In the genomic region with DNA sequence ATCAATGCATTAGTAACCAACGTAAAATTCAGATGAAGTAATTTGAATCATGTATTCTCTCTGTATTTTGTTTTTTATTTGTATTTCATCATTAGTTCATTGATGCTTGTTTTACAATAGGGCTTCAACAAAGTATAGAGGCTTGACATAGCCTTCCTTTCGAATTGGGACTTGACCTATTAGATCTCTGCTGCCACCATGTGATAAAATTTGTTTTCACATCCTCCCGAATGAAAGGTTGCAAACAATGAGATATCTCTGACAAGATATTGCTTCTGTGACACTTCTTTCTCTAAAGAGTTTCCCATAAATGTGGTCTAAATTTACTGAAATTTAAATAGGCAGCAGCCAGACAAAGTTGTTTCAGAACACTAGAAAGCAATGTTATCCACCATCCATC, we compare ENCODE assay signal across 13 mouse cellular contexts.
A peak's percentile ranks its signal among the peaks of the same experiment; 100 is the strongest.
DNase-seq lines count a peak whose midpoint lies in the region; ATAC-seq and TF ChIP-seq lines count a peak whose summit lies in the region.
"Had no signal": no experiment of that assay in that cellular context is flagged by ENCODE, and none has a peak within 500 bp of the region (broad histone marks: within the 10 kb centered on the region; RNA-seq: fewer than 3 reads in every experiment).

No protein-coding gene starts in this region.

- H3K4me1 ChIP-seq in forebrain, embryonic 14.5 days (ENCODE audit: control insufficient read depth, insufficient read depth, low read length): no peaks in the 10 kb centered on the region
- H3K4me1 ChIP-seq in forebrain, embryonic 15.5 days: no peaks in the 10 kb centered on the region
- H3K4me1 ChIP-seq: heart, embryonic 12.5 days; hindbrain, embryonic 15.5 days; liver, embryonic 13.5 days had no signal

- H3K4me3 ChIP-seq in forebrain, embryonic 14.5 days (ENCODE audit: low read depth, low read length): no peak overlapping the region
- no peak overlapping the region for H3K4me3 ChIP-seq in forebrain, embryonic 15.5 days
- no peak overlapping the region for H3K4me3 ChIP-seq in left cerebral cortex, adult 2 months
- H3K4me3 ChIP-seq: heart, embryonic 12.5 days; hindbrain, embryonic 15.5 days; liver, embryonic 13.5 days had no signal

- DNase-seq in forebrain, embryonic 14.5 days (ENCODE audit: low spot score): peak; percentile 33
- DNase-seq in left cerebral cortex, adult 2 months (ENCODE audit: extremely low spot score in 1 of 2, low spot score in 2 of 2): no peak
- no peak for DNase-seq in left cerebral cortex, adult 18-20 months (ENCODE audit: low spot score in 2 of 2)
- peak; percentile 17 for DNase-seq in MEL-GATA-1-ER (ENCODE audit: extremely low read depth, low read depth)
- peak; percentile 0 for DNase-seq in retina, adult 2 months (ENCODE audit: low read depth, low spot score)
- no peak for DNase-seq in urinary bladder, postnatal 4 days (ENCODE audit: low spot score in 2 of 2)
- no peak for DNase-seq in thymus, postnatal 36 days
- DNase-seq: adrenal gland, postnatal 14 days; liver, embryonic 13.5 days had no signal

- H3K9ac ChIP-seq in forebrain, embryonic 14.5 days (ENCODE audit: low read length): no peak overlapping the region
- no peak overlapping the region for H3K9ac ChIP-seq in forebrain, embryonic 15.5 days (replicated peaks)
- H3K9ac ChIP-seq: heart, embryonic 12.5 days; hindbrain, embryonic 15.5 days; liver, embryonic 13.5 days had no signal

- WGBS in forebrain, embryonic 14.5 days: 49% methylated on average over 3 of the region's 3 CpGs
- WGBS in forebrain, embryonic 15.5 days: 54% methylated on average over 3 of the region's 3 CpGs

- no peaks in the 10 kb centered on the region for H3K27me3 ChIP-seq in forebrain, embryonic 14.5 days (replicated peaks; ENCODE audit: control insufficient read depth, insufficient read depth, low read length)
- no peaks in the 10 kb centered on the region for H3K27me3 ChIP-seq in forebrain, embryonic 15.5 days
- H3K27me3 ChIP-seq: heart, embryonic 12.5 days; hindbrain, embryonic 15.5 days; liver, embryonic 13.5 days had no signal

- intact Hi-C loops in left cerebral cortex, adult 2 months (cut with DNase I): loop anchor here (5.0 kb wide), 1 partner anchor 1718 kb away; no protein-coding TSS in a partner anchor

- H3K4me2 ChIP-seq in forebrain, embryonic 14.5 days (ENCODE audit: low read length): no peak overlapping the region
- H3K4me2 ChIP-seq in forebrain, embryonic 15.5 days (replicated peaks): no peak overlapping the region
- H3K4me2 ChIP-seq: heart, embryonic 12.5 days; hindbrain, embryonic 15.5 days; liver, embryonic 13.5 days had no signal

- no peaks in the 10 kb centered on the region for H3K36me3 ChIP-seq in forebrain, embryonic 14.5 days (ENCODE audit: control insufficient read depth, insufficient read depth, low read length)
- H3K36me3 ChIP-seq in forebrain, embryonic 15.5 days: no peaks in the 10 kb centered on the region
- H3K36me3 ChIP-seq: heart, embryonic 12.5 days; hindbrain, embryonic 15.5 days; liver, embryonic 13.5 days had no signal

- TF ChIP-seq CTCF in left cerebral cortex, adult 2 months (IDR thresholded peaks at IDR 0.05): peak; percentile 36

- no peak for ATAC-seq in forebrain, embryonic 14.5 days
- no peak for ATAC-seq in forebrain, embryonic 15.5 days (replicated peaks)
- ATAC-seq: midbrain, embryonic 16.5 days had no signal

- no peaks in the 10 kb centered on the region for H3K9me3 ChIP-seq in forebrain, embryonic 14.5 days (replicated peaks; ENCODE audit: control insufficient read depth, low read length)
- no peaks in the 10 kb centered on the region for H3K9me3 ChIP-seq in forebrain, embryonic 15.5 days
- H3K9me3 ChIP-seq: heart, embryonic 12.5 days; hindbrain, embryonic 15.5 days; liver, embryonic 13.5 days had no signal

- no peak overlapping the region for H3K27ac ChIP-seq in forebrain, embryonic 14.5 days (ENCODE audit: low read depth, low read length)
- H3K27ac ChIP-seq in forebrain, embryonic 15.5 days (replicated peaks): no peak overlapping the region
- no peak overlapping the region for H3K27ac ChIP-seq in left cerebral cortex, adult 2 months
- H3K27ac ChIP-seq: hindbrain, embryonic 15.5 days; liver, embryonic 13.5 days had no signal

Comparison
In these comparisons a context has a peak if more than half of its experiments do, and no peak if none do; other contexts are left out.
1. DNase-seq: peak in forebrain, embryonic 14.5 days (single experiment), MEL-GATA-1-ER (single experiment) and retina, adult 2 months (single experiment); none in left cerebral cortex, adult 2 months (0 of 2), left cerebral cortex, adult 18-20 months (0 of 2), urinary bladder, postnatal 4 days (0 of 2) and thymus, postnatal 36 days (0 of 2).